Mouse (Mus musculus) cortical plate, adult 2 months (tissue): ENCODE data around the gene Tmem176a. TPM values are rescaled to one million over a fixed set of nuclear protein-coding genes. Genes with fewer than 3 reads are reported as not detected.
"Not testable (repeated sequence)": the region's sequence is repeated elsewhere in the genome, so short reads cannot be mapped to it uniquely, and the experiment has no call there.

Experiments
- H3K27ac ChIP-seq: fragments of 200-500 bp; 2 replicates; pipeline ENCODE4 v1.5.1; 2012; ENCODE audit warnings: low read length, control low read depth, inconsistent platforms; ENCODE audit not compliant: insufficient read depth
- H3K4me1 ChIP-seq: fragments of 200-500 bp; 2 replicates; pipeline ENCODE4 v1.6.1; 2011; ENCODE audit warnings: low read length; ENCODE audit not compliant: control insufficient read depth, insufficient read depth
- H3K4me3 ChIP-seq: fragments of 200-500 bp; 2 replicates; pipeline ENCODE4 v1.5.1; 2011; ENCODE audit warnings: mild to moderate bottlenecking, low read length, control low read depth; ENCODE audit not compliant: insufficient read depth
- CTCF ChIP-seq: fragments of 200-500 bp; IDR thresholded peaks from 2 replicates; pipeline ENCODE4 v1.5.1; 2011; ENCODE audit warnings: mild to moderate bottlenecking, control low read depth, low read length; ENCODE audit not compliant: insufficient read depth; ENCODE audit errors: extremely low read depth
- POLR2A ChIP-seq: fragments of 200-500 bp; IDR thresholded peaks from 2 replicates; pipeline ENCODE4 v1.6.1; 2011; ENCODE audit warnings: mild to moderate bottlenecking, low read length, control low read depth; ENCODE audit not compliant: insufficient read depth; ENCODE audit errors: extremely low read depth
- polyA plus RNA-seq: library from polyadenylated mRNA; depleted of rRNA; stranded (reverse); fragments of >200 nt; gene quantifications from 2 replicates; pipeline ENCODE4 v1.2.3, GENCODE M21; 2012

Tmem176a gene
- polyA plus RNA-seq, 1 experiment = 25.8 TPM

GRCm38 (mm10) chr6:48860851-48861250, 20.1 kb downstream of the Tmem176a start:
- no peak for TF ChIP-seq CTCF
- TF ChIP-seq POLR2A = no peak
- H3K27ac ChIP-seq = no peak overlapping the region
- H3K4me3 ChIP-seq = no peak overlapping the region
- no peaks in the 10 kb centered on the region for H3K4me1 ChIP-seq

DNA sequence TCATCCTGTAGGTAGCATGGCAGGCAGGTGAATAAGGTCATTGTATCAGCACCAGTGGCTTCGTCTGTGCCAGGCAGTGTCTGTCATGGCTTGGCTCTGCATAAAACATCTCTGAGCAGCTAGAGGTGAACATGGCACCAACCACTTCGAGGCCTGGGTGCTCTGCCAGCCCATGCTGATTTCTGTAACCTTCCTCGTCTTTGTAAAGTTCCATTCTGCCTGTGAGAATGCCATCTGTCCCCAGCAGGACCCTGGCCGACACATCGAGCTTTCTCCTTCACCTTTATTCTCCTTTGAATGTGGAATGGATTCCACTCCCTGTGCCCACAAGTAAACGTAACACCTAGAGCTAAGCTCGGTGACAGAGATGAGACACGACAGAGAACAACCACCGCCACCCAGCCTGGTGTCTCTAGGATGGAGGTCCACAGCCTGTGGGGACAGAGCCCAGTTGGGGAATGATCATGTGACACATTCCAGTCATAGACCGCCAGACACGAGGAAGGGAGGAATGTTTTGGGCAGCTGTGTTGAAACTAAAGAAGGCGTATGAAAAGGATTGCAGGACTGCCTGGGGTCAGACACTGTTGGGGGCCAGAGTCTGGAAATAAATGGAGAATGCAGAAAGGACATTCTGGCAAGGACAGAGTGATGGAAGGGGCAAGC, 21.0 kb downstream of the Tmem176a start:
- TF ChIP-seq POLR2A = no peak
- TF ChIP-seq CTCF = no peak
- H3K4me3 ChIP-seq = no peak overlapping the region

DNA sequence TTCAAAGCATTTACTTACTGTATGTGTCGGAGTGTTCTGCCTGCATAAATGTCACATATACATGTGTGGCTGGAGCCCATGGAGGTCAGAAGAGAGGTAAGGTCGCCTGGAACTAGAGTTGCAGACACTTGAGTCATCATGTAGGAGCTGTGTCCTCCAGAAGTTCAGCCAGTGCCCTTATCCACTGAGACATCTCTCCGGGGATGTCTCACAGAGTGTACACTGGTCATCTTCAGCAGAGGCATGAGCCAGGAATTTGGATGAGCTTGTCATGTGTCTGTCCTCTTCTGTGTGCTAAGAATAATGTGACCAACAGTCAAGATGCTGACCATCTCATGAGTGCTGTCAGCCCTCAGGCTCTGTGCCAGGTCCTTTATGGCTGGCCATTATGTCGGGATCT, 22.1 kb downstream of the Tmem176a start:
- Histone ChIP-seq H3K4me3 (no peak overlapping the region), H3K4me1 (no peaks in the 10 kb centered on the region), H3K27ac (no peak overlapping the region)
- no peak for TF ChIP-seq CTCF
- no peak for TF ChIP-seq POLR2A

More for the DNA sequence above, 21.0 kb downstream of the Tmem176a start:
- H3K4me1 ChIP-seq = no peaks in the 10 kb centered on the region
- no peak overlapping the region for H3K27ac ChIP-seq

DNA sequence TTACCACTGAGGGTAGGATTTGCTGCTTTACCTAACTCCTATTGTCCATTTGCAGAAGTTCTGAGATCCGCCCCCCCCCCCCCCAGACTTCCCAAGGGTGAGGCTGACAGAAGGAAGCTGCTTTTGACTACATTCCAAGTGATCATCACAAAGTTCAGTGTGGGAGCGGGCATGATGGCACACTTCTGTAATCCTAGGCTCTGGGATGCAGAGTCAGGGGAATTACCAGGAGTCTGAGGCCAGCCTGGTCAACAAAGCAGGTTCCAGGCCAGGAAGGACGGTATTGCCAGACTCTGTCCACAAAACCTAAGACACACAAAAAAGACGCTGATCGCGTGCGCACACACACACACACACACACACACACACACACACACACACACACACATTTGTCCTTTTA, 22.8 kb downstream of the Tmem176a start:
- TF ChIP-seq POLR2A = no peak
- TF ChIP-seq CTCF = no peak
- Histone ChIP-seq H3K27ac (no peak overlapping the region), H3K4me1 (no peaks in the 10 kb centered on the region), H3K4me3 (no peak overlapping the region)

DNA sequence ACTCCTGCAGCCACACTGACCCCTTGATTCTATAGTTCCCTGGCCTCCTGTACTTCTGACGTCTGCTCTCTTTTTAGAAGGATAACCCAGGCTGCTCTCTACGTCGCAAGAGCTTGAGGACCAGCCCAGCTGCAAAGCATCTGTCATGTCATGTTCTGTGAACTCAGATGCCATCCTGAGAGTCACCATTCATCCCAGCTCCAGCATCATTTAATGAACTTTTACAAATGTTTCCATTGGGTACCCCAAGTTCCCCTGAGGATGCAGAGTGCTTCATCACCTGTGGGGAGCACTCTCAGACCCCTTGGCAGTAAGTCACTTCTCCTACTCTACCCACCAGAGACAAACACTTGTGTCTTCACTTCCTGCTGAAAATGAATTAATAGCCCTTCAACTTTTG, 23.5 kb downstream of the Tmem176a start:
- Histone ChIP-seq H3K27ac (no peak overlapping the region), H3K4me3 (no peak overlapping the region), H3K4me1 (no peaks in the 10 kb centered on the region)
- TF ChIP-seq POLR2A (no peak), CTCF (no peak)

DNA sequence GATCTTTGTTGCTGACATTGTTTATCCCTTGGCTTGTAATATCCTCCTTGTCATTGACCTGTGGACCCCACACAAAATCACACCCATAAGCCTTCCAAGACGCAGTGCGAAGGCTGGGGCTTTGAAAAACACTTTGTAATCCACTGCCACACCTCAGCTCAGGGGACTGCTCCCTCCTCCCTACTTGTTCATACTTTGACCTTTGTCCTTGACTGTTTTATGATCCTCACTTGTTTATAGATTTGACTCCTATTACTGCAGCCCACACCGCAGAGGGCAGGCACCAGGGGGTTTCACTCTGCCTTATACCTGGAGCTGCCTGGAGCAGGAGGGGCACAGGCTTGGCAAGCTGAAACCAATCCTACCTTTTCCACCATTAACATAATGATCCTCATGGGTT, 24.0 kb downstream of the Tmem176a start:
- no peak overlapping the region for H3K27ac ChIP-seq
- no peaks in the 10 kb centered on the region for H3K4me1 ChIP-seq
- no peak overlapping the region for H3K4me3 ChIP-seq
- no peak for TF ChIP-seq POLR2A
- TF ChIP-seq CTCF = no peak

DNA sequence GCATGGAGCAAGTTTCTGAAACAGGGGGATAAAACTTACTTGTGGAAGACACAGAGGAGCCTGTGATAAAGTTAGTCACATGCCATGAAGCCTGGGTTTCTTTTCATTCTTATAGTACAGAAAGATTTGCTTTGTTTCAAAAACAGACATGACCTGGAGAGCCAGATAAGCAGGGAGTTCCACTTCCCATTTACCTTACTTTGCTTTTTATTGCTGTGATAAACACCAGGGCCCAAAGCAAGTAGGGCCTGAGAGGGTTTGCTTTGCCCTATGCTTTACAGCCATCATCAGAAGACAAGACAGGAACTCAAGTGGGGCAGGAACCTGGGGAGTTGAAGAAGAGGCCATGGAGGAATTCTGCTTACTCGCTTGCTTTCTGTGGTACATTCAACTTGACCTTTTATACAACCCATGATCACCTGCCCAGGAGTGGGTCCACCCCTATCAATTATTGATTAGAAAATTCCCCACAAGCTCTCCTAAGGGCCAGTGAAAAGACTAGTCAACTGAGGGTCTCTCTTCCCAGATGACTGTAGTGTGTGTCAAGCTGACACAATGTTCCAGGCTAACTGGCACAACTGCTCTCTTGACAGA, 24.5 kb downstream of the Tmem176a start:
- Histone ChIP-seq H3K4me3 (no peak overlapping the region), H3K27ac (no peak overlapping the region), H3K4me1 (no peaks in the 10 kb centered on the region)
- no peak for TF ChIP-seq POLR2A
- no peak for TF ChIP-seq CTCF

- not testable (repeated sequence) for H3K4me1 ChIP-seq, H3K4me3 ChIP-seq, H3K27ac ChIP-seq
These were observed 25.7 kb downstream of the Tmem176a start for GRCm38 (mm10) chr6:48866355-48866950.

GRCm38 (mm10) chr6:48867158-48867557, 26.4 kb downstream of the Tmem176a start:
- no peak overlapping the region for H3K27ac ChIP-seq
- no peaks in the 10 kb centered on the region for H3K4me1 ChIP-seq
- no peak overlapping the region for H3K4me3 ChIP-seq
- TF ChIP-seq CTCF (no peak), POLR2A (no peak)

GRCm38 (mm10) chr6:48869774-48870173, 29.1 kb downstream of the Tmem176a start:
- no peak overlapping the region for H3K27ac ChIP-seq
- H3K4me1 ChIP-seq = no peaks in the 10 kb centered on the region
- no peak for TF ChIP-seq CTCF
- TF ChIP-seq POLR2A = no peak
- H3K4me3 ChIP-seq = no peak overlapping the region
